Mouse (Mus musculus) embryonic fibroblast, embryonic 13.5 days (primary cell): ENCODE data around the gene Daxx. TPM values are rescaled to one million over a fixed set of nuclear protein-coding genes. Genes with fewer than 3 reads are reported as not detected.

ENCODE experiments used
- H3K27ac ChIP-seq: 2 replicates; pipeline ENCODE4 v1.5.1; 2012; ENCODE audit warnings: low read length, control low read depth, inconsistent platforms; ENCODE audit not compliant: insufficient read depth
- H3K4me1 ChIP-seq: 2 replicates; pipeline ENCODE4 v1.6.1; 2011; ENCODE audit warnings: low read length; ENCODE audit not compliant: control insufficient read depth, insufficient read depth
- H3K4me3 ChIP-seq: 2 replicates; pipeline ENCODE4 v1.5.1; 2011; ENCODE audit warnings: mild to moderate bottlenecking, control low read depth, low read length; ENCODE audit not compliant: insufficient read depth
- CTCF ChIP-seq: IDR thresholded peaks from 2 replicates; pipeline ENCODE4 v1.5.1; 2011; ENCODE audit warnings: mild to moderate bottlenecking, control low read depth, low read length, moderate library complexity, borderline replicate concordance; ENCODE audit not compliant: insufficient read depth
- POLR2A ChIP-seq: IDR thresholded peaks from 2 replicates; pipeline ENCODE4 v1.6.1; 2011; ENCODE audit warnings: low read depth, mild to moderate bottlenecking, control low read depth, low read length, moderate library complexity
- polyA plus RNA-seq: library from polyadenylated mRNA; stranded (reverse); fragments of >200 nt; gene quantifications from 2 replicates; pipeline ENCODE4 v1.2.4, GENCODE M21; 2011; ENCODE audit warnings: low read depth; ENCODE audit not compliant: missing spikeins, insufficient read length

Gene Daxx
- polyA plus RNA-seq, 1 experiment, result 26.6 TPM

GRCm38 (mm10) chr17:33930280-33931158, 21.3 kb downstream of the Daxx start:
- H3K4me1 ChIP-seq, result no peaks in the 10 kb centered on the region
- 0 out of 2 replicates have a peak, but pooled peaks have one; percentile 5 for TF ChIP-seq POLR2A
- no peak for TF ChIP-seq CTCF
- H3K4me3 ChIP-seq, result peak overlapping the region; percentile 77
- H3K27ac ChIP-seq, result 0 out of 2 replicates have a peak overlapping the region, but pooled peaks have one; percentile 36

DNA sequence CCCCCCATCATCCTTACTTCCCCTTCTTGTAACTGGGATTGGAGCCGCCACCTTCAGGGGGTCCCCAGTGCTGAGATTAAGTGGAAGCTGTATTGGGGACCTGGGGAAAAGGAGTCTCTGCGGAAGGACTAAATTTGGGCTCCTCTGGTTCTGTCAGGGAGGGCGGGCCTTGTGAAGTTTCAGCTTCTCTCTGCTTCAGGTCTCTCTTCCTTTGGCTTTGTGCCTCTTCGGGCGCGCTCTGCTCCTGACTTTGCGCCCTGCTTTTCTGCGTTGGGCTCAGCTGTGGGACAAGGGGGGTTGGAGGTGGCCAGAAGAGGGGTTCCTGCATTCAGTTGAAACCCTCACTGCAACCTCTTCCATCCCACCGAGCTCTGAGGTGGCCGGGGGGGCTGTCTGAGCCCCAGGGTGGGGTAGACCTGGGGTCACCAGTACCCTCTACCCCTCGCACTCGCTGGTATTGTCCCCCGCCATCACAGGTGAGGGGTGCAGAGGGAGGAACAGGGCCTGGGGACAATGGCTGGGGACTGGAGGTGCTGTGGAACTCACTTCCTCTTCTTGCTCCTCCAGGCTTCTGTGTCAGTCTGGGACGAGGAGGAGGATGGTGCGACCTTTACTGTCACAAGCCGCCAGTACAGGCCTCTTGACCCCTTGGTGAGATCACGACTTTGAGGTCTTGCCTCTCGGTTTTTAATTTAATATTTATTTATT, 22.1 kb downstream of the Daxx start:
- Histone ChIP-seq H3K27ac (no peak overlapping the region), H3K4me3 (peak overlapping the region; percentile 77), H3K4me1 (no peaks in the 10 kb centered on the region)
- TF ChIP-seq POLR2A, result no peak
- no peak for TF ChIP-seq CTCF

DNA sequence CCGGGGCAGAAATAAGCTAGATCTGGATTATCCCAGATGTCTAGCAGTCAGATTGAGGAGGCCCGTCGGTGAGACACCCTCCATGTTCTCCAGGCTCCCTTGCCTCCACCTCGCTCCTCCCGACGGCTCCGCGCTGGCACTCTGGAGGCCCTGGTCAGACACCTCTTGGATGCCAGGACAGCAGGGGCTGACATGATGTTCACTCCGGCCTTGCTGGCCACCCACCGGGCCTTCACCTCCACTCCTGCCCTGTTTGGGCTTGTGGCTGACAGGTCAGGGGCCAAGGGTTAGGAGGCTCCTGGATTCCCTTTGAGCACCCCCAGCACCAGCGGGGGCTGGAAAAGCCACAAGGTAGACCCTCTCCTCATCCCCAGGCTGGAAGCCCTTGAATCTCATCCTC, 22.7 kb downstream of the Daxx start:
- no peaks in the 10 kb centered on the region for H3K4me1 ChIP-seq
- H3K27ac ChIP-seq, result no peak overlapping the region
- no peak overlapping the region for H3K4me3 ChIP-seq
- TF ChIP-seq CTCF, result no peak
- no peak for TF ChIP-seq POLR2A

DNA sequence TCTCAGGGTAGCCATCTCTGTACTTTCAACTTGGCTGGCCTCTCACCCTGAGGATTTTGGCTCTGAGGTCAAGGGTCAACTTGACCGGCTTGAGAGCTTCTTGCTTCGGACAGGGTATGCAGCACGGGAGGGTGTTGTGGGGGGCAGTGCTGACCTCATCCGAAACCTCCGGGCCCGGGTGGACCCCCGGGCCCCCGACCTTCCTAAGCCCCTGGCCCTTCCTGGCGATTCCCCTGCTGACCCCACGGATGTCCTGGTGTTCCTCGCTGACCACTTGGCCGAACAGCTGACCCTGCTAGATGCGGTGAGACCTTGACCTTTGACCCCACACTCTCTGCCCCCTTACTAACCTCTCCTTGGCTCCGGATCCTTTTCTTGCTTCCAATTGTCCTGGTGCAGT, 23.2 kb downstream of the Daxx start:
- TF ChIP-seq POLR2A (no peak), CTCF (no peak)
- no peak overlapping the region for H3K4me3 ChIP-seq
- no peaks in the 10 kb centered on the region for H3K4me1 ChIP-seq
- H3K27ac ChIP-seq, result no peak overlapping the region

DNA sequence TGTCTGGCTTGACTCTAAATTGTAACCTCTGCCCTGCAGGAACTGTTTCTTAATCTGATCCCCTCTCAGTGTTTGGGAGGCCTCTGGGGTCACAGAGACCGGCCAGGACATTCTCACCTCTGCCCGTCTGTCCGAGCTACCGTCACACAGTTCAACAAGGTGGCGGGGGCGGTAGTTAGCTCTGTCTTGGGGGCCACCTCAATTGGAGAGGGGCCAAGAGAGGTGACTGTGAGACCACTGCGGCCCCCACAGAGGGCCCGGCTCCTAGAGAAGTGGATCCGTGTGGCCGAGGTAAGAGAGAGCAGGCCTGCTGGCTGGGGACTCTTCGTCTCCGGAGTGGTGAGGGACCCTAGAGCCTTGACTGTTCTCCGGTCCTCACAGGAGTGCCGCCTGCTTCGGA, 23.8 kb downstream of the Daxx start:
- H3K27ac ChIP-seq, result no peak overlapping the region
- TF ChIP-seq CTCF (no peak), POLR2A (no peak)
- H3K4me1 ChIP-seq, result no peaks in the 10 kb centered on the region
- no peak overlapping the region for H3K4me3 ChIP-seq

DNA sequence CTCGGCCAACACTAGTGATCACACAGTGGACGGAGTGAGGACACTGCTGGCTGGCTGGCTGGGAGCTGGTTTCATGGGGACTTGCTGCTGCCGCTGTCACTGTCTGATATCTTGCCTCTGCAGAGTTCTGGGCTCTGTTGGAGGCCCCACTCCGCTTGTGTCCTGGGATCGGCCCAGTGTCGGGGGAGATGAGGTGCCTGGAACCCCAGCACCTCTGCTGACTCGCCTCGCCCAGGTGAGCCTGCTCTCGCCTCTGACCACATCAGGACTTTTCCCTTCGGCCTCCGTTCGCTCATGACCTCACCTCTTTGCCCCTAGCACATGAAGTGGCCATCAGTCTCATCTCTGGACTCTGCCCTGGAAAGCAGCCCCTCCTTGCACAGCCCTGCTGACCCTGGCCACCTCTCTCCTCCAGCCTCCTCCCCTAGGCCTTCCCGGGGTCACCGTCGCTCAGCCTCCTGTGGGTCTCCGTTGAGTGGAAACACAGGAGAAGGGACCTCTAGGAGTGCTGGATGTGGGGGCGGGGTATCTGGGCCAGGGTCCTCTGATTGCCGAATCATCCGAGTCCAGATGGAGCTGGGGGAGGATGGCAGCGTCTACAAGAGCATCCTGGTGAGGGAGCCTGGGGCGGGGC, 26.3 kb downstream of the Daxx start:
- H3K27ac ChIP-seq, result no peak overlapping the region
- H3K4me3 ChIP-seq, result no peak overlapping the region
- peaks cover 4% of the 10 kb centered on the region; the same call in 1 of the 2 replicates for H3K4me1 ChIP-seq
- no peak for TF ChIP-seq POLR2A
- no peak for TF ChIP-seq CTCF

GRCm38 (mm10) chr17:33936993-33937392, 27.8 kb downstream of the Daxx start:
- Histone ChIP-seq H3K27ac (no peak overlapping the region), H3K4me3 (no peak overlapping the region), H3K4me1 (peaks cover 7% of the 10 kb centered on the region; the same call in 1 of the 2 replicates)
- no peak for TF ChIP-seq CTCF
- TF ChIP-seq POLR2A, result no peak

GRCm38 (mm10) chr17:33938783-33939182, 29.6 kb downstream of the Daxx start:
- Histone ChIP-seq H3K27ac (no peak overlapping the region), H3K4me3 (no peak overlapping the region), H3K4me1 (peaks cover 7% of the 10 kb centered on the region; the same call in 1 of the 2 replicates)
- TF ChIP-seq POLR2A, result no peak
- no peak for TF ChIP-seq CTCF

DNA sequence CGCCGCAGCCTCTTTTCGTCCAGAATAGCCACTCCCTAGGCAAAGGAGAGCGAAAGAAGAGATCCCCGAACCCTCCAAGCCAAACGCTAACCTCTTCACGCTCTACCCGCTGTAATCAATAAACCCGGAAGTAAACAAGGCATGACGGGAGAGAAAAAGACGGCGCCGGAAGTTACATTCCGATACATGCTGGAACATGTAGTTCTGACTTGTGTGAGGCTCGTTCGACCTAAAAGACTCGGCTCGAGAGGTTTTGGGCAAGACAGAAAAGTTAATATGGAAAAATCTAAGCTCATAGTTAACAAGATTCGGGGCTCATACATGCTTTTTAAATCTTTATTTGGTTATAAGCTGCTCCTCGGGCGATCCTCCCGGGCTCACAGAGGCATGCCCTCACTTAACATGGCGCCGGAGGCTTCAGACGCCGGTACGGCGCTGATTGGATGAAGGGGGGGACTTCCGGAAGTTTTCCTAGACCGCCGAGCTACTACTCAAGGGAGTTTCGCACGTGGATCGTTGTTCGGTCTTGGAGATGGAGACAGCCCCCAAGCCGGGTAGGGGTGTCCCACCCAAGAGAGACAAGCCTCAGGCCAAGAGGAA, 31.1 kb downstream of the Daxx start, which contains the start of the genes Pfdn6 and Wdr46:
Gene Pfdn6, minus strand, starts transcription at position 138 of the 600 bp plus-strand sequence.
Gene Wdr46, plus strand, starts transcription at position 455 of the 600 bp plus-strand sequence.
- Histone ChIP-seq H3K27ac (peak within 1 kb of the TSS; percentile 76), H3K4me1 (peaks cover 7% of the 10 kb centered on the region; the same call in 1 of the 2 replicates), H3K4me3 (peak within 1 kb of the TSS; percentile 93)
- TF ChIP-seq CTCF (no peak), POLR2A (peak; percentile 72)
